Mouse (Mus musculus) lung, embryonic 16.5 days (tissue): ENCODE results near the gene Mtmr1. TPM values are rescaled to one million over a fixed set of nuclear protein-coding genes. Genes with fewer than 3 reads are reported as not detected.

Experiments
- ATAC-seq: fragments of 200-750 bp; cut with Nextera tagmentation; 2 replicates; pipeline ENCODE4 v1.8.0; 2017; ENCODE audit warnings: low read depth, mild to moderate bottlenecking, moderate library complexity
- H3K27ac ChIP-seq: fragments of 300-500 bp; sonication (generic); 2 replicates; pipeline ENCODE4 v1.5.1; 2014; ENCODE audit warnings: mild to moderate bottlenecking, control low read depth, low read length
- H3K27me3 ChIP-seq: fragments of 300-500 bp; sonication (generic); 2 replicates; pipeline ENCODE4 v1.6.1; 2014; ENCODE audit warnings: low read depth, low read length, mixed read lengths; ENCODE audit not compliant: control insufficient read depth, insufficient read depth
- H3K36me3 ChIP-seq: fragments of 300-500 bp; sonication (generic); 2 replicates; pipeline ENCODE4 v1.6.1; 2014; ENCODE audit warnings: low read length; ENCODE audit not compliant: control insufficient read depth, insufficient read depth
- H3K4me1 ChIP-seq: fragments of 300-500 bp; sonication (generic); replicated peaks from 2 replicates; pipeline ENCODE4 v1.6.1; 2014; ENCODE audit warnings: low read length, mixed read lengths; ENCODE audit not compliant: control insufficient read depth, insufficient read depth
- H3K4me2 ChIP-seq: fragments of 300-500 bp; sonication (generic); 2 replicates; pipeline ENCODE4 v1.6.1; 2014; ENCODE audit warnings: low read depth, low read length, control low read depth
- H3K4me3 ChIP-seq: fragments of 300-500 bp; sonication (generic); 2 replicates; pipeline ENCODE4 v1.5.1; 2014; ENCODE audit warnings: mild to moderate bottlenecking, low read length, control low read depth
- H3K9ac ChIP-seq: fragments of 300-500 bp; sonication (generic); 2 replicates; pipeline ENCODE4 v1.6.1; 2014; ENCODE audit warnings: low read length, control low read depth
- H3K9me3 ChIP-seq: fragments of 300-500 bp; sonication (generic); 2 replicates; pipeline ENCODE4 v1.6.1; 2016; ENCODE audit warnings: low read length; ENCODE audit not compliant: control insufficient read depth
- WGBS: fragments of 180-500 bp; shearing (Covaris S2); extraction: QIAGEN DNeasy Blood & Tissue Kit; methylation state at CpG from one replicate; pipeline ENCODE4 v1.1.7; 2014; 5-methylcytosine and 5-hydroxymethylcytosine counted together
- polyA plus RNA-seq: library from polyadenylated mRNA; unstranded; fragments of >200 nt; fragmentation: Nextera tagmentation; extraction: Ambion mirVana; gene quantifications from 2 replicates; pipeline ENCODE4 v1.2.1, GENCODE M21; 2015

Mtmr1 gene
- polyA plus RNA-seq, 1 experiment from 2014 or later, result 9.9 TPM

DNA sequence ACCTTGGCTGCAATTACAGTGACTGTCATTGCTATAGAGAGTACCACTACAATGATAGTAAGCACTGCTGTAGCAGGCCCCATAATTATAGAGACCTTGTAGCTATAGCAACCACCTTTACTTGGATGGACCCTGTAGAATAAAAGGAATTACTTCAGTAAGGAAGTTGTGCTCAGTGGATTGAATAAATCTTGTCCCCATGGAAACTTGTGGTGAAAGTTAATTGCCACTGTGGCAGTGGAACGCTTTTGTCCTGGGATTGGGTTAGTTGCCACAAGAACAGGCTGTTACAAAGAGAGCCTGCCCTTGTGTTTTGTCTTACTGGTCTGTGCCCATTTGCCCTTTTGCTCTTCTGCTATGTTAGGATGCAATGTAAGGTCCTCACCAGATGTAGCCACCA, 69.9 kb downstream of the Mtmr1 start:
- Histone ChIP-seq H3K9me3 (no peaks in the 10 kb centered on the region), H3K4me3 (no peak overlapping the region), H3K27me3 (no peaks in the 10 kb centered on the region), H3K9ac (no peak overlapping the region), H3K4me2 (no peak overlapping the region), H3K4me1 (no peaks in the 10 kb centered on the region), H3K27ac (no peak overlapping the region), H3K36me3 (no peaks in the 10 kb centered on the region)
- WGBS, result 94% methylated on average over 1 of the region's 1 CpGs
- no peak for ATAC-seq

DNA sequence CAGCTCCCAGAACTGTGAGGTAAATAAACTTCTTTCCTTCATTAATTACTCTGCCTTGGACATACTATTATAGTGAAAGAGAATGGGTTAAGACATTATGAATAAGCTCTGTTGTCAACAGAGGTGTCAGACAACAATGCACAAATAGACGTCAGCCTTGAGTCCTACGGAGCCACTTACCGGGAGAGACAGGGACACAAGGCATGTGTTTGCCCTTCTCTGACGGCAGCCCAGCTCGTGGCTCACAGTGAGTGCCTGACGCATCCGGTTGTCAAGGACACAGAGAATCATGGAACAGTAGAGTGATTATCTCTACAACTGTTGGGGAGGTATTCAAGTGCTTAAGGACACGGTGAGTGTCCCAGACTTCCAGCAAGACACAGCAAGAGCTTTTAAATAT, 70.3 kb downstream of the Mtmr1 start:
- no peak for ATAC-seq
- no peaks in the 10 kb centered on the region for H3K9me3 ChIP-seq
- H3K36me3 ChIP-seq, result no peaks in the 10 kb centered on the region
- no peak overlapping the region for H3K4me2 ChIP-seq
- no peaks in the 10 kb centered on the region for H3K4me1 ChIP-seq
- no peak overlapping the region for H3K27ac ChIP-seq
- H3K27me3 ChIP-seq, result no peaks in the 10 kb centered on the region
- H3K9ac ChIP-seq, result no peak overlapping the region
- no peak overlapping the region for H3K4me3 ChIP-seq
- WGBS, result 68% methylated on average over 8 of the region's 8 CpGs

DNA sequence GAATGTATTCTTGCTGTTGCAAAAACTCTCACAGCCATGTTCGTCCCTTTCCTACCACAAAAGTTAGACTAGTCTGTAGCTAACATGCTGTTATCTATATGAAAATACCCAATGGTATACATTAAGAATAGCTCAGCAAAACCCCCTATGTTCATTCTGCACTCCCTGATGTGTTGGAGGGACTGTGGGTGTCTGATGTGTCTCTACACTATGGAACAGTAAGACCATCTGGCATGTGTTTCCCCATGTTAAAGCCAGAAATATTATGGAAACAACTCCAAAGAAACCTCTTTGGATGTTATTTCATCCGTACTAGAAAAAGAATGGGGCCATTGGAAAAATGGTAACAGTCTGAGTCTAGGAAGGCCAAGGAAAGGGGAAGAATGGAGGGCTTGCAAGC, 71.0 kb downstream of the Mtmr1 start:
- Histone ChIP-seq H3K9ac (no peak overlapping the region), H3K27me3 (no peaks in the 10 kb centered on the region), H3K9me3 (no peaks in the 10 kb centered on the region), H3K4me2 (no peak overlapping the region), H3K36me3 (no peaks in the 10 kb centered on the region), H3K4me1 (no peaks in the 10 kb centered on the region), H3K4me3 (no peak overlapping the region), H3K27ac (no peak overlapping the region)
- no peak for ATAC-seq
- WGBS, result 84% methylated on average over 2 of the region's 2 CpGs

DNA sequence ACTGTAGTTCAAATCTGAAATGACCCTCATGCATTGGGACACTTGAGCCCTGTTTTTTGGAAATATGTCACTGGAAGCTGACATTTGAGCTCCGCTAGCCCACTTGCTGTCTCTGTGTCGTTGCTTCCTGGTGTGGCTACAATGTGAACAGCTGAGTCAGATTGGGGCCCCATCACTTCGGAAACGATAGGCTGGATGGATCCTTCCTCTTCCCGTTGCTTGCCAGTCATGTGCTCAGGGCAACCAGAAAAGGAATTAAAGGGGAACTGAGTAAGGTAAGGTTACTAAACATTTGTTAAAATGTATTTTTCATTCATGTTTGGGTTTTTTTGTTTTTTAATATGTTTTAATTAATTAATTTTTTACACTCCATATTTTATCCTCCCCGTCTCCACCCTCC, 74.9 kb downstream of the Mtmr1 start:
- Histone ChIP-seq H3K9ac (no peak overlapping the region), H3K36me3 (no peaks in the 10 kb centered on the region), H3K27me3 (no peaks in the 10 kb centered on the region), H3K4me1 (no peaks in the 10 kb centered on the region), H3K4me2 (no peak overlapping the region), H3K4me3 (no peak overlapping the region), H3K27ac (no peak overlapping the region), H3K9me3 (no peaks in the 10 kb centered on the region)
- no peak for ATAC-seq
- 82% methylated on average over 6 of the region's 6 CpGs for WGBS

DNA sequence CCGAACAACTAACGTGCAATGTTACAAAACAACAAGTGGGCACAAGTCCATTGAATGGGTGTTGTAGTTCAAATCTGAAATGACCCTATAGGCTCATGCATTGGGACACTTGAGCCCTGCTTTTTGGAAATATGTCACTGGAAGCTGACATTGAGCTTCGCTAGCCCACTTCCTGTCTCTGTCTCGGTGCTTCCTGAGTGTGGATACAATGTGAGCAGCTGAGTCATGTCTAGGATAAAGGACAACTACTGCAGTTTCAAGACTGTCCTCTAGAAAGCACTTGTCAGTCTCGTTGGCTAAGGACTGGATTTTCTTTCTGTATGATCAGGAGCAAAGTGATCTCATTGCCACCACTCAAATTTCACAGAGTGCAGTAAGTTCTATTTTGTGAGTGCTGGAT, 78.4 kb downstream of the Mtmr1 start:
- WGBS, result 67% methylated on average over 5 of the region's 5 CpGs
- Histone ChIP-seq H3K36me3 (no peaks in the 10 kb centered on the region), H3K4me3 (no peak overlapping the region), H3K9me3 (no peaks in the 10 kb centered on the region), H3K4me1 (no peaks in the 10 kb centered on the region), H3K4me2 (no peak overlapping the region), H3K9ac (no peak overlapping the region), H3K27me3 (no peaks in the 10 kb centered on the region), H3K27ac (no peak overlapping the region)
- no peak for ATAC-seq

DNA sequence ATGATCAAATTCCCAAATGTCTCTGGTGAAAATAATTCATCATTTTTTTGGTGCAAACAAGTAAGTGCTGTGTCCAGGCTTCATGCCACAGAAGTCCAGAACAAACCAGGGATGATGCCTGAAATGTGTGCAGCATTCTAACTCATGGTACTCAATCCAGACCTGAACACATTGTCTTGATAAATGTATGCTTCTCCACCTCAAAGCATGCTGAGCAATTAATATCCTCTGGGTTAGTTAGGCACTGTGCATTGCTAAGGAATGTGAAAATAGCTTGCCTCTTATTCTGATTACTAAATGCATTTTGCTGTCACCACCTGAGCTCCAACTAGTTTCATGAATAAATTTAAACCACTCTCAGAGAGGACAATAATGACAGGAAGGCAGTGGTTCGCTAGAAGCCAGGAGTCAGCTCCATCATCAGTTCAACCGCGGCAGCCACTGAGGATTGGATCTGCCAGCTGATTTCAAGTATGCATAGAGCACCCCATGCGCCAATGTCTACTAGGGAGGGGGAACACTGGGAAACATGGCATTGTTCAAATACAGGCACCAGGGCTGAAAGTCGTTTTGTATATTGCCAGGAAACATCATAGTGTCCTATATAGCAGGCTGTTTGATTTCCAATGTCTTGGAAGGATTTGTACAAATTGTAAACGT, 91.6 kb downstream of the Mtmr1 start:
- H3K36me3 ChIP-seq, result no peaks in the 10 kb centered on the region
- WGBS, result 73% methylated on average over 6 of the region's 6 CpGs
- H3K27me3 ChIP-seq, result no peaks in the 10 kb centered on the region
- H3K4me1 ChIP-seq, result no peaks in the 10 kb centered on the region
- no peak for ATAC-seq
- H3K4me3 ChIP-seq, result no peak overlapping the region
- no peak overlapping the region for H3K9ac ChIP-seq
- H3K27ac ChIP-seq, result no peak overlapping the region
- H3K4me2 ChIP-seq, result no peak overlapping the region
- no peaks in the 10 kb centered on the region for H3K9me3 ChIP-seq

DNA sequence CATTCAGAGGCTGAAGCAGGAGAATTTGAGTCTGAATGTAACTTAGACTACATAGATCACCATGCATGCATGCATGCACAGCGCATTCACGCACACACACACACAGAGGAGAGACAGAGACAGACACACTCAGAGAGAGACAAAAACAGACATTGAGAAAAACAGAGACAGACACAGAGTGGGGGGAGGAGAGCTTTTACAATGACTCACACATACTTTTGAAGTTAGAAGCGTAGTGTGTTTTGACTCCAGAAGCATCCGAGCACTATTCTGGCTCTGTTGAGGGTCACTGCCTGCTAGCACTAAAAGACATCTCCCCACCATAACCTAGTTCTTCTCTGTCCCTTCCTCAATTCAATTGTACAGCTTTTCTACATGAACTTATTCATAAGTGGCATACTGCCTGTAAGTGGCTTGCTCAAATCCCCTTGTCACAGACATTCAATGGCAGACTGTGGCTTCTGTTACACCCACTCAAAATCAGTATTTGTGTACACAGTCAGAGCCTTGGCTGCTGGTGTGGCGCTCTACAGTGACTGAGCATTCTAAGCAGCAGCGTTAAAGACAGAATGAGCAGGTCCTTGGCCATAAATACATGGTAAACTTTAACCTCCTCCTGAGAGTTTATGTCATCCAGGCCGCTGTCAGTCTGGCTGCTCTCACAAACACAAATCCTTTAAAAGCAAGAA, 99.7 kb downstream of the Mtmr1 start:
- WGBS, result 60% methylated on average over 7 of the region's 7 CpGs
- H3K4me2 ChIP-seq, result no peak overlapping the region
- H3K27me3 ChIP-seq, result no peaks in the 10 kb centered on the region
- no peak overlapping the region for H3K4me3 ChIP-seq
- ATAC-seq, result 0 out of 2 replicates have a peak, but pooled peaks have one; percentile 20
- H3K9me3 ChIP-seq, result no peaks in the 10 kb centered on the region
- no peaks in the 10 kb centered on the region for H3K36me3 ChIP-seq
- H3K9ac ChIP-seq, result no peak overlapping the region
- no peaks in the 10 kb centered on the region for H3K4me1 ChIP-seq
- H3K27ac ChIP-seq, result no peak overlapping the region

DNA sequence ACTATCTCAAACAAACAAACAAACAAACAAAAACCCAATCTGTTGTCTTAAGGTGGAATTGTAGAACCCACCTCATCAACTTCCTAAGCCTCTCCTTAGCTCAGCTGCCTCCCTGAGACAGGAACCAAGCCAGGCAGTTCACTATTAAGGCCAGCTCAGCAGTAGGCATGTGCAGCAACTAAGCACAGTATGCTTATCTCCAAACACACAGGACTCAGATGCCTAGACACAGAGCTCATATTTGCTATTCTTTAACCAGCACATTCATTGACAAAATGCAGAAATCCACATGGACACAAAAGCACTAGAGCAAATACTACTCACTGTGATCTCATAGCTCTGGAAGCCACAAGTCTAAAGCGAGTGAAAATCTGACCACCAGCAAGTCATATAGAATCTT, 100.9 kb downstream of the Mtmr1 start:
- WGBS, result 67% methylated on average over 1 of the region's 1 CpGs
- no peak overlapping the region for H3K9ac ChIP-seq

DNA sequence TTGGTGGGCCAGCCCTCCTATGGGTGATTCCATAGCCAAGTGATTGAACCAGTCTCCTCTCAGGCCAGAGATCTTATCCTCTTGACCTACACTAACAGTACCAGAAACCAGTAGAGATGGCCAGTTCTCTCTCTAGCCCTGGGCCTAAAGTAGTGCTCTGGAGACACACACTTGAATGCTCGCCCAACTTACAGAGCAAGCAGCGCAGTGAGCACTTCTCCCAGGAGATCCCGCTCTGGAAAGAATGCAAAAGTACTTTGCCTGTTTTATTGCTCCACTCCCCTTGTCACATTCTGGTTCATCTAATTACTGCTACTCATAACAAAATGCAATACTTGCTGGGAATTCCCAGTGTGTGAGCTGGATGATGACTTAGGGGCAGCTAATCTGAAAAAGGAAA, 102.9 kb downstream of the Mtmr1 start:
- Histone ChIP-seq H3K4me3 (no peak overlapping the region), H3K4me2 (no peak overlapping the region), H3K27ac (no peak overlapping the region), H3K27me3 (no peaks in the 10 kb centered on the region), H3K9me3 (no peaks in the 10 kb centered on the region), H3K9ac (no peak overlapping the region), H3K36me3 (no peaks in the 10 kb centered on the region), H3K4me1 (no peaks in the 10 kb centered on the region)
- no peak for ATAC-seq
- 67% methylated on average over 3 of the region's 3 CpGs for WGBS

More for the DNA sequence above, 100.9 kb downstream of the Mtmr1 start:
- Histone ChIP-seq H3K9me3 (no peaks in the 10 kb centered on the region), H3K27me3 (no peaks in the 10 kb centered on the region), H3K4me2 (no peak overlapping the region), H3K27ac (no peak overlapping the region), H3K4me3 (no peak overlapping the region), H3K36me3 (no peaks in the 10 kb centered on the region), H3K4me1 (no peaks in the 10 kb centered on the region)
- no peak for ATAC-seq
